Mouse (Mus musculus) liver, embryonic 14.5 days (tissue): ENCODE measurements at regions not wholly inside any gene's neighbourhood (a gene's known extent, or its start where the extent isn't known, plus 50 kb on each side); places are given as distances from the start of the nearest gene placed in this dataset.
A peak's percentile ranks its signal among the peaks of the same experiment; 100 is the strongest.

Source experiments
- ATAC-seq: fragments of 200-750 bp; cut with Nextera tagmentation; 2 replicates; pipeline ENCODE4 v1.8.0; 2017; ENCODE audit warnings: moderate number of reproducible peaks, mild to moderate bottlenecking, moderate library complexity; ENCODE audit not compliant: insufficient read depth
- DNase-seq, 3 experiments: peaks; one replicate each; pipeline ENCODE4 v3.0.0-alpha.2; 2012 to 2013; ENCODE audit warnings: low read depth in 3 of 3, low spot score in 3 of 3
- H3K27ac ChIP-seq: fragments of 300-500 bp; sonication (generic); 2 replicates; pipeline ENCODE4 v1.5.1; 2014; ENCODE audit warnings: moderate library complexity, mild to moderate bottlenecking, control low read depth, inconsistent platforms
- H3K27me3 ChIP-seq: fragments of 300-500 bp; sonication (generic); 2 replicates; pipeline ENCODE4 v1.6.1; 2014; ENCODE audit warnings: mild to moderate bottlenecking, low read length, moderate library complexity; ENCODE audit not compliant: control insufficient read depth, insufficient read depth
- H3K36me3 ChIP-seq: fragments of 300-500 bp; sonication (generic); replicated peaks from 2 replicates; pipeline ENCODE4 v1.6.1; 2014; ENCODE audit warnings: low read depth; ENCODE audit not compliant: control insufficient read depth, insufficient read depth
- H3K4me1 ChIP-seq, 2 experiments: fragments of 200-500 bp in 1 of 2; fragments of 300-500 bp in 1 of 2; sonication (generic) in 1 of 2; replicated peaks; 2 replicates each; pipeline ENCODE4 v1.6.1; 2012 to 2014; ENCODE audit warnings: antibody characterized with exemption in 1 of 2, inconsistent platforms in 1 of 2, low read length in 1 of 2; ENCODE audit not compliant: control insufficient read depth in 2 of 2, insufficient read depth in 2 of 2
- H3K4me2 ChIP-seq: fragments of 300-500 bp; sonication (generic); 2 replicates; pipeline ENCODE4 v1.6.1; 2014; ENCODE audit warnings: low read depth, mild to moderate bottlenecking, control low read depth, moderate library complexity
- H3K4me3 ChIP-seq, 2 experiments: fragments of 200-500 bp in 1 of 2; fragments of 300-500 bp in 1 of 2; sonication (generic) in 1 of 2; 2 replicates each; pipeline ENCODE4 v1.5.1; 2012 to 2014; ENCODE audit warnings: low read depth in 2 of 2, low read length in 2 of 2, mild to moderate bottlenecking in 2 of 2, control low read depth in 1 of 2, inconsistent platforms in 1 of 2, moderate library complexity in 1 of 2; ENCODE audit not compliant: insufficient read depth in 1 of 2
- H3K9ac ChIP-seq: fragments of 300-500 bp; sonication (generic); replicated peaks from 2 replicates; pipeline ENCODE4 v1.6.1; 2014; ENCODE audit warnings: mild to moderate bottlenecking, control low read depth, moderate library complexity
- H3K9me3 ChIP-seq: fragments of 300-500 bp; sonication (generic); 2 replicates; pipeline ENCODE4 v1.6.1; 2016; ENCODE audit warnings: low read length, mixed read lengths; ENCODE audit not compliant: control insufficient read depth
- CTCF ChIP-seq: IDR thresholded peaks from 2 replicates; pipeline ENCODE4 v1.5.1; 2016; ENCODE audit warnings: antibody characterized with exemption, low read depth, control low read depth
- EP300 ChIP-seq: IDR thresholded peaks from 2 replicates; pipeline ENCODE4 v1.6.1; 2016; ENCODE audit warnings: antibody characterized with exemption, low read depth
- WGBS: fragments of 180-500 bp; shearing (Covaris S2); extraction: QIAGEN DNeasy Blood & Tissue Kit; methylation state at CpG from one replicate; pipeline ENCODE4 v1.1.7; 2014; ENCODE audit not compliant: insufficient replicate concordance; 5-methylcytosine and 5-hydroxymethylcytosine counted together

DNA sequence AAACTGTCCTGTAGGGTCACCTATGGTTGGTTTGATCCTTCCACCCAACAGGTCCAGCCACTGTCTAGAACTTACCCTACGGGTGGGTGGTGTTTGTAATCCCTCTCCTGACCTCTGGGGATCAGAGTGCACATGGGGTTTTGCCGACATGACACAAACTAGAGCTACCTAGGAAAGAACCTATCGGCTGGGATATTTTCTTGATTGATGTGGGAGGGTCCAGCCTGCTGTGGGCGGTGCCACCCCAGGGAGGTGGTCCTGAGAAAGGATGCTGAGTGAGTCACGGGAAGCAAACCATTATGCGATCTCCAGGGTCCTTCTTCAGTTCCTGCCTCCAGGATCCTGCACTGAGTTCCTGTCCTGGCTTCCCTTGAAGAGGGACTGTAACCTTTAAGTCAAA is 162.3 kb upstream of the Sdk2 start:
- no peaks in the 10 kb centered on the region for H3K27me3 ChIP-seq
- no peak overlapping the region for H3K4me3 ChIP-seq
- H3K4me2 ChIP-seq = no peak overlapping the region
- H3K9me3 ChIP-seq = no peaks in the 10 kb centered on the region
- H3K4me1 ChIP-seq = no peaks in the 10 kb centered on the region
- ATAC-seq (no peak), DNase-seq (no peak)
- H3K27ac ChIP-seq = no peak overlapping the region
- H3K36me3 ChIP-seq = no peaks in the 10 kb centered on the region
- 58% methylated on average over 6 of the region's 6 CpGs for WGBS
- no peak for TF ChIP-seq CTCF
- no peak for TF ChIP-seq EP300
- H3K9ac ChIP-seq = no peak overlapping the region

DNA sequence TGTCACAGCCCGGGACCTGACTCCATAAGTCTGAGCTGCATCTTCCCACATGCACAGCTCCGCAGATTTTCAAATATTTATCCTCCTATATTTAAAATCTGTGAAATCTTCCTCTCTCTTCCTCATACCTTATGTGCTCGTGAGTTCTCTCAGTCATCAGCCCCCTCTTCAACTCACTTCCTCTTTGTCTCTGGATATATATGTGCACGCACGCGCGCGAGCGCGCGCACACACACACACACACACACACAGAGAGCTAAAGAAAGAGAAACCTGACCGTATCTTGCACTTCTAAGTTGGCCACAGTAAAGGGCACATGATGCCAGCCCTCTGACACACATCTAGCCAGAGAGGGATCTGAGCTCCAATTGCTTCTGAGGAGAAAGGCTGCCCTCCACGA is 159.7 kb upstream of the Sdk2 start:
- H3K4me1 ChIP-seq = no peaks in the 10 kb centered on the region
- no peaks in the 10 kb centered on the region for H3K27me3 ChIP-seq
- no peaks in the 10 kb centered on the region for H3K36me3 ChIP-seq
- no peak for TF ChIP-seq EP300
- TF ChIP-seq CTCF = no peak
- H3K27ac ChIP-seq = no peak overlapping the region
- H3K4me3 ChIP-seq = no peak overlapping the region
- WGBS = 61% methylated on average over 13 of the region's 13 CpGs
- DNase-seq (no peak), ATAC-seq (no peak)
- H3K9me3 ChIP-seq = no peaks in the 10 kb centered on the region
- H3K4me2 ChIP-seq = no peak overlapping the region
- no peak overlapping the region for H3K9ac ChIP-seq

GRCm38 (mm10) chr11:114224706-114225105 is 157.9 kb upstream of the Sdk2 start:
- H3K27me3 ChIP-seq = no peaks in the 10 kb centered on the region
- H3K36me3 ChIP-seq = no peaks in the 10 kb centered on the region
- H3K4me1 ChIP-seq = no peaks in the 10 kb centered on the region
- H3K4me2 ChIP-seq = no peak overlapping the region
- H3K9me3 ChIP-seq = no peaks in the 10 kb centered on the region
- no peak overlapping the region for H3K9ac ChIP-seq
- ATAC-seq = no peak
- WGBS = 53% methylated on average over 2 of the region's 2 CpGs
- DNase-seq = no peak
- H3K27ac ChIP-seq = no peak overlapping the region
- H3K4me3 ChIP-seq = no peak overlapping the region
- TF ChIP-seq EP300 (no peak), CTCF (no peak)

- TF ChIP-seq CTCF (peak; percentile 33), EP300 (no peak)
- 65% methylated on average over 3 of the region's 3 CpGs for WGBS
- H3K4me1 ChIP-seq = no peaks in the 10 kb centered on the region
- no peak overlapping the region for H3K9ac ChIP-seq
- H3K27me3 ChIP-seq = no peaks in the 10 kb centered on the region
- H3K27ac ChIP-seq = no peak overlapping the region
- H3K36me3 ChIP-seq = no peaks in the 10 kb centered on the region
- no peaks in the 10 kb centered on the region for H3K9me3 ChIP-seq
- ATAC-seq (no peak), DNase-seq (no peak)
- H3K4me3 ChIP-seq = no peak overlapping the region
- H3K4me2 ChIP-seq = no peak overlapping the region
These were observed 156.2 kb upstream of the Sdk2 start for GRCm38 (mm10) chr11:114223061-114223460.

DNA sequence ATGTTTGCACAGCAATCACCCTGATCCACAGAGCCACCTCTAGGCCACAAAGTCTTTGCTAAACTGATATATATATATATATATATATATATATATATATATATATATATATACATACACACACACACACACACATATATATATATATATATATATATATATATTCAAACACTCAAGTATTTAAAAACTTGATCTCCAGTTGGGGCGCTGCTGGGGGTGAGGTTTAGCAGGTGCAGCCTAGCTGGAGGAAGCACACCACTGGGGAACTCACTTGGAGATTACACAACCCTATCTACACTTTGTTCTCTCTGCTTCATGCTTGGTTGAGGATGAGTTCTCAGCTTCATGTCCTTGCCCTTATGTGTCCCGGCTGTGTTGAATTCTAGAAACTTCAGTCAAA is 153.6 kb upstream of the Sdk2 start:
- no peaks in the 10 kb centered on the region for H3K4me1 ChIP-seq
- H3K27me3 ChIP-seq = peaks cover 3% of the 10 kb centered on the region; the same call in 1 of the 2 replicates
- no peaks in the 10 kb centered on the region for H3K9me3 ChIP-seq
- no peak for TF ChIP-seq CTCF
- no peak for TF ChIP-seq EP300
- H3K27ac ChIP-seq = no peak overlapping the region
- WGBS = 58% methylated on average over 2 of the region's 2 CpGs
- H3K36me3 ChIP-seq = no peaks in the 10 kb centered on the region
- H3K4me2 ChIP-seq = no peak overlapping the region
- H3K4me3 ChIP-seq = no peak overlapping the region
- DNase-seq (no peak), ATAC-seq (no peak)
- H3K9ac ChIP-seq = no peak overlapping the region
